Mouse (Mus musculus) testis, adult 2 months (tissue): Measurements from ENCODE around the gene Trim7.

ENCODE experiments used
- CTCF ChIP-seq: fragments of 200-500 bp; IDR thresholded peaks from 2 replicates; pipeline ENCODE4 v1.5.1; 2012; ENCODE audit warnings: low read depth, mild to moderate bottlenecking, inconsistent platforms, low read length, moderate library complexity; ENCODE audit not compliant: control insufficient read depth, insufficient read depth, insufficient replicate concordance
- POLR2A ChIP-seq: fragments of 200-500 bp; IDR thresholded peaks from 2 replicates; pipeline ENCODE4 v1.6.1; 2012; ENCODE audit warnings: low read depth, mild to moderate bottlenecking, inconsistent platforms, low read length, moderate library complexity; ENCODE audit not compliant: control insufficient read depth

- no peak for TF ChIP-seq POLR2A
- no peak for TF ChIP-seq CTCF
Measured at GRCm38 (mm10) chr11:48813782-48814181, 12.2 kb upstream of the Trim7 start.
